Mouse (Mus musculus) hindbrain, embryonic 10.5 days (tissue): ENCODE measurements around the gene Gpr152. TPM values are rescaled to one million over a fixed set of nuclear protein-coding genes. Genes with fewer than 3 reads are reported as not detected.

Source experiments
- DNase-seq: peaks from one replicate; pipeline ENCODE4 v3.0.0-alpha.2; 2017; ENCODE audit warnings: low spot score
- H3K27ac ChIP-seq: fragments of 300-500 bp; sonication (generic); 2 replicates; pipeline ENCODE4 v1.5.1; 2016; ENCODE audit warnings: mild to moderate bottlenecking, moderate library complexity
- H3K27me3 ChIP-seq: fragments of 300-500 bp; sonication (generic); 2 replicates; pipeline ENCODE4 v1.6.1; 2016; ENCODE audit warnings: mild to moderate bottlenecking; ENCODE audit not compliant: poor library complexity, insufficient read depth, severe bottlenecking
- H3K36me3 ChIP-seq: fragments of 300-500 bp; sonication (generic); 2 replicates; pipeline ENCODE4 v1.6.1; 2016; ENCODE audit warnings: mild to moderate bottlenecking, moderate library complexity
- H3K4me1 ChIP-seq: fragments of 300-500 bp; sonication (generic); replicated peaks from 2 replicates; pipeline ENCODE4 v1.6.1; 2016; ENCODE audit warnings: mild to moderate bottlenecking
- H3K4me3 ChIP-seq: fragments of 300-500 bp; sonication (generic); 2 replicates; pipeline ENCODE4 v1.5.1; 2016; ENCODE audit warnings: mild to moderate bottlenecking, moderate library complexity
- H3K9me3 ChIP-seq: fragments of 300-500 bp; sonication (generic); 2 replicates; pipeline ENCODE4 v1.6.1; 2016; ENCODE audit warnings: mild to moderate bottlenecking, moderate library complexity
- WGBS: fragments of 180-500 bp; shearing (Covaris S2); methylation state at CpG from one replicate; pipeline ENCODE4 v1.1.7; 2016; 5-methylcytosine and 5-hydroxymethylcytosine counted together
- polyA plus RNA-seq: library from polyadenylated mRNA; unstranded; fragments of >200 nt; fragmentation: Nextera tagmentation; extraction: Ambion mirVana; gene quantifications from 2 replicates; pipeline ENCODE4 v1.2.1, GENCODE M21; 2016

Gpr152 gene
- polyA plus RNA-seq, 1 experiment from 2014 or later, result not detected

GRCm38 (mm10) chr19:4140147-4140546 lies 560 bp downstream of the Gpr152 start:
- Histone ChIP-seq H3K36me3 (no peaks in the 10 kb centered on the region), H3K27me3 (no peaks in the 10 kb centered on the region; the same call in 1 of the 2 replicates), H3K4me3 (no peak overlapping the region), H3K9me3 (no peaks in the 10 kb centered on the region), H3K27ac (no peak overlapping the region), H3K4me1 (peaks cover 16% of the 10 kb centered on the region)
- no peak for DNase-seq
- WGBS, result 82% methylated on average over 6 of the region's 6 CpGs

- no peaks in the 10 kb centered on the region for H3K36me3 ChIP-seq
- H3K27ac ChIP-seq, result 0 out of 2 replicates have a peak overlapping the region, but pooled peaks have one; percentile 23
- WGBS, result 93% methylated on average over 18 of the region's 18 CpGs
- no peak for DNase-seq
- H3K4me3 ChIP-seq, result no peak overlapping the region
- peaks cover 20% of the 10 kb centered on the region for H3K4me1 ChIP-seq
- no peaks in the 10 kb centered on the region; the same call in 1 of the 2 replicates for H3K27me3 ChIP-seq
- no peaks in the 10 kb centered on the region for H3K9me3 ChIP-seq
These were observed 3.0 kb downstream of the Gpr152 start for GRCm38 (mm10) chr19:4142416-4143173.

GRCm38 (mm10) chr19:4143759-4144268 lies 4.2 kb downstream of the Gpr152 start, which contains the start of gene Cabp4:
Gene Cabp4, minus strand, starts transcription at chr19:4144033.
- H3K4me3 ChIP-seq, result no peak within 1 kb of the TSS
- no peaks in the 10 kb centered on the region for H3K27me3 ChIP-seq
- 82% methylated on average over 7 of the region's 7 CpGs for WGBS
- H3K27ac ChIP-seq, result 0 out of 2 replicates have a peak within 1 kb of the TSS, but pooled peaks have one; percentile 23
- H3K4me1 ChIP-seq, result peaks cover 31% of the 10 kb centered on the region
- H3K9me3 ChIP-seq, result no peaks in the 10 kb centered on the region
- no peak for DNase-seq
- no peaks in the 10 kb centered on the region for H3K36me3 ChIP-seq

- no peak overlapping the region for H3K27ac ChIP-seq
- H3K36me3 ChIP-seq, result peaks cover 2% of the 10 kb centered on the region
- WGBS, result 85% methylated on average over 16 of the region's 16 CpGs
- H3K9me3 ChIP-seq, result no peaks in the 10 kb centered on the region
- DNase-seq, result no peak
- peaks cover 33% of the 10 kb centered on the region for H3K4me1 ChIP-seq
- no peak overlapping the region for H3K4me3 ChIP-seq
- no peaks in the 10 kb centered on the region for H3K27me3 ChIP-seq
These were observed 5.2 kb downstream of the Gpr152 start for GRCm38 (mm10) chr19:4144550-4145498.

GRCm38 (mm10) chr19:4145936-4146335 lies 6.3 kb downstream of the Gpr152 start:
- Histone ChIP-seq H3K4me3 (no peak overlapping the region), H3K36me3 (peaks cover 13% of the 10 kb centered on the region), H3K27ac (no peak overlapping the region), H3K27me3 (no peaks in the 10 kb centered on the region), H3K9me3 (no peaks in the 10 kb centered on the region), H3K4me1 (peaks cover 40% of the 10 kb centered on the region)
- no peak for DNase-seq
- WGBS, result 87% methylated on average over 5 of the region's 5 CpGs

- Histone ChIP-seq H3K27ac (no peak overlapping the region), H3K4me1 (peaks cover 40% of the 10 kb centered on the region), H3K9me3 (no peaks in the 10 kb centered on the region), H3K36me3 (peaks cover 18% of the 10 kb centered on the region), H3K4me3 (no peak overlapping the region), H3K27me3 (no peaks in the 10 kb centered on the region)
- 60% methylated on average over 12 of the region's 12 CpGs for WGBS
- no peak for DNase-seq
These were observed 6.9 kb downstream of the Gpr152 start for GRCm38 (mm10) chr19:4146366-4147021.

- Histone ChIP-seq H3K4me1 (peaks cover 40% of the 10 kb centered on the region), H3K4me3 (no peak overlapping the region), H3K36me3 (peaks cover 24% of the 10 kb centered on the region), H3K9me3 (no peaks in the 10 kb centered on the region), H3K27ac (no peak overlapping the region), H3K27me3 (no peaks in the 10 kb centered on the region)
- no peak for DNase-seq
- 48% methylated on average over 3 of the region's 3 CpGs for WGBS
These were observed 7.4 kb downstream of the Gpr152 start for GRCm38 (mm10) chr19:4147022-4147405.

GRCm38 (mm10) chr19:4147782-4148490 lies 8.3 kb downstream of the Gpr152 start:
- Histone ChIP-seq H3K27ac (peak overlapping the region; percentile 89), H3K9me3 (no peaks in the 10 kb centered on the region), H3K4me1 (peaks cover 40% of the 10 kb centered on the region), H3K4me3 (peak overlapping the region; percentile 79), H3K27me3 (no peaks in the 10 kb centered on the region), H3K36me3 (peaks cover 33% of the 10 kb centered on the region)
- no peak for DNase-seq
- WGBS, result 33% methylated on average over 9 of the region's 9 CpGs

- peak; percentile 96 for DNase-seq
- Histone ChIP-seq H3K4me1 (peaks cover 44% of the 10 kb centered on the region), H3K27ac (peak within 1 kb of the TSS; percentile 89), H3K27me3 (no peaks in the 10 kb centered on the region), H3K36me3 (peaks cover 38% of the 10 kb centered on the region), H3K4me3 (peak within 1 kb of the TSS; percentile 79), H3K9me3 (no peaks in the 10 kb centered on the region)
- WGBS, result under 1% methylated on average over 33 of the region's 33 CpGs
These were observed 8.9 kb downstream of the Gpr152 start, which contains the start of gene Coro1b for GRCm38 (mm10) chr19:4148491-4148806. Gene Coro1b, plus strand, starts transcription at chr19:4148619.

GRCm38 (mm10) chr19:4148819-4149218 lies 9.2 kb downstream of the Gpr152 start:
- Histone ChIP-seq H3K36me3 (peaks cover 42% of the 10 kb centered on the region), H3K27me3 (no peaks in the 10 kb centered on the region), H3K4me1 (peaks cover 42% of the 10 kb centered on the region), H3K4me3 (peak overlapping the region; percentile 79), H3K27ac (peak overlapping the region; percentile 89), H3K9me3 (no peaks in the 10 kb centered on the region)
- WGBS, result 5% methylated on average over 8 of the region's 8 CpGs
- no peak for DNase-seq

- peak overlapping the region; percentile 79 for H3K4me3 ChIP-seq
- no peaks in the 10 kb centered on the region for H3K27me3 ChIP-seq
- peaks cover 43% of the 10 kb centered on the region for H3K4me1 ChIP-seq
- no peak overlapping the region for H3K27ac ChIP-seq
- peaks cover 44% of the 10 kb centered on the region for H3K36me3 ChIP-seq
- 90% methylated on average over 11 of the region's 11 CpGs for WGBS
- no peaks in the 10 kb centered on the region for H3K9me3 ChIP-seq
- no peak for DNase-seq
These were observed 9.7 kb downstream of the Gpr152 start for GRCm38 (mm10) chr19:4149283-4149682.
